Mouse (Mus musculus) cortical plate, adult 2 months (tissue): ENCODE results near the gene Vasn. TPM values are rescaled to one million over a fixed set of nuclear protein-coding genes. Genes with fewer than 3 reads are reported as not detected.

Experiments used
- H3K27ac ChIP-seq: fragments of 200-500 bp; 2 replicates; pipeline ENCODE4 v1.5.1; 2012; ENCODE audit warnings: low read length, control low read depth, inconsistent platforms; ENCODE audit not compliant: insufficient read depth
- H3K4me1 ChIP-seq: fragments of 200-500 bp; 2 replicates; pipeline ENCODE4 v1.6.1; 2011; ENCODE audit warnings: low read length; ENCODE audit not compliant: control insufficient read depth, insufficient read depth
- H3K4me3 ChIP-seq: fragments of 200-500 bp; 2 replicates; pipeline ENCODE4 v1.5.1; 2011; ENCODE audit warnings: mild to moderate bottlenecking, low read length, control low read depth; ENCODE audit not compliant: insufficient read depth
- CTCF ChIP-seq: fragments of 200-500 bp; IDR thresholded peaks from 2 replicates; pipeline ENCODE4 v1.5.1; 2011; ENCODE audit warnings: mild to moderate bottlenecking, control low read depth, low read length; ENCODE audit not compliant: insufficient read depth; ENCODE audit errors: extremely low read depth
- POLR2A ChIP-seq: fragments of 200-500 bp; IDR thresholded peaks from 2 replicates; pipeline ENCODE4 v1.6.1; 2011; ENCODE audit warnings: mild to moderate bottlenecking, low read length, control low read depth; ENCODE audit not compliant: insufficient read depth; ENCODE audit errors: extremely low read depth
- polyA plus RNA-seq: library from polyadenylated mRNA; depleted of rRNA; stranded (reverse); fragments of >200 nt; gene quantifications from 2 replicates; pipeline ENCODE4 v1.2.3, GENCODE M21; 2012

The Vasn gene
- polyA plus RNA-seq, 1 experiment, result 11.2 TPM

- H3K4me1 ChIP-seq, result peaks cover 3% of the 10 kb centered on the region; the same call in 1 of the 2 replicates
- H3K4me3 ChIP-seq, result no peak overlapping the region
- H3K27ac ChIP-seq, result no peak overlapping the region
- TF ChIP-seq CTCF (no peak), POLR2A (no peak)
Observed at GRCm38 (mm10) chr16:4598041-4598440, 41.7 kb upstream of the Vasn start.

- Histone ChIP-seq H3K27ac (no peak overlapping the region), H3K4me3 (no peak overlapping the region), H3K4me1 (peaks cover 2% of the 10 kb centered on the region; the same call in 1 of the 2 replicates)
- TF ChIP-seq POLR2A (no peak), CTCF (no peak)
Observed at GRCm38 (mm10) chr16:4598891-4599543, 40.7 kb upstream of the Vasn start.

- Histone ChIP-seq H3K4me3 (no peak overlapping the region), H3K4me1 (peaks cover 2% of the 10 kb centered on the region; the same call in 1 of the 2 replicates)
- TF ChIP-seq POLR2A (no peak), CTCF (no peak)
Observed at GRCm38 (mm10) chr16:4599616-4600015, 40.1 kb upstream of the Vasn start.

DNA sequence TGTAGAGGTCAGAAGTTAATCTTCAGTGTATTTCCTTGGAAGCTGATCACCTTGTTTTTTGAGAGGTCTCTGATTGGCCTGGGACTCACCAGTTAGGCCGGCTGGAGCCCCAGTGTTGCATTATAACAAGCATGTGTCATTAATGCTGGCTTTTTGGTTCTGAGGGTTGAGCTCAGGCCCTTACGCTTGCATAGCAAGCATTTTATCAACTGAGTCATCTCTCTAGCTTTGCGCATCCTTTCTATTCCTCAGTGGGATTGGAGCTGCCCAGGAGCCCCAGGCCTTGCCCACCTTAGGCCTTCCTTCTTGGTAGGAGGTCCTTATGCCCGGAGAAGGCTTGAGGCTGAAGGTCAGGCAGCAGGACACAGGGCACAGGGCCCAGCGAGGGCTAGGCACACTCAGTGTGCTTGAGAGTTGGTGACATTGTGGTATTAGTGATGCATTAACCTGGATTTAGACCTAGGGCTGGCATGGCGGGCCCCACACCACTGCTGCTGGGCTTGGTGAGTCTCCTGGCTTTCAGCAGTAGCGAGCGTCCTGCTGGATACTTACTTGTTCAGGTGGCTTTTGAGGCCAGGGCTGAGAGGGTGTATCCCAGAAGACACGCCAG is 38.9 kb upstream of the Vasn start:
- Histone ChIP-seq H3K4me1 (peaks cover 2% of the 10 kb centered on the region; the same call in 1 of the 2 replicates), H3K27ac (no peak overlapping the region), H3K4me3 (no peak overlapping the region)
- TF ChIP-seq POLR2A, result no peak
- no peak for TF ChIP-seq CTCF

More at GRCm38 (mm10) chr16:4599616-4600015, 40.1 kb upstream of the Vasn start:
- H3K27ac ChIP-seq, result no peak overlapping the region

GRCm38 (mm10) chr16:4602189-4602588 is 37.6 kb upstream of the Vasn start:
- peaks cover 3% of the 10 kb centered on the region; the same call in 1 of the 2 replicates for H3K4me1 ChIP-seq
- H3K27ac ChIP-seq, result no peak overlapping the region
- no peak overlapping the region for H3K4me3 ChIP-seq
- no peak for TF ChIP-seq POLR2A
- no peak for TF ChIP-seq CTCF

GRCm38 (mm10) chr16:4602766-4603452 is 36.8 kb upstream of the Vasn start:
- Histone ChIP-seq H3K27ac (no peak overlapping the region), H3K4me3 (no peak overlapping the region), H3K4me1 (peaks cover 3% of the 10 kb centered on the region; the same call in 1 of the 2 replicates)
- TF ChIP-seq POLR2A (no peak), CTCF (no peak)

DNA sequence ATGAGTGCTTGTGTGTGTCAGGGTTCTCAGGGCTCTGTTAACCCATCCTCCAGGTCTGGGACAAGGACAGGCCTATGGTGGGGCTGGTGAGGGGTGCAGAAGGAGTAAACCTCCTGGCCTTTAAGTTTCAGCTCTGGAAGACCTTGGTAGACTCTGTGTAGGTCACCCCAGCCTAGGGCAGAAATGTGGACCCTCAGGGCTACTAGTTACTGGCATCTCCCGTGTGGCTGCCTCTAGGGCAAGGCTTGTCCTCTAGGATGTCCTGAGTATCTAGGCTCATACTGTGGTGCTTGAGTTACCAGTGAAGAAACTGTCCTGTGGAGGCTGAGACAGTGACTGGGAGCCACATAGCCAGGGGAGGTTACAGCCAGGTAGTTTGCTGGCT is 36.3 kb upstream of the Vasn start:
- no peak for TF ChIP-seq CTCF
- no peak for TF ChIP-seq POLR2A
- Histone ChIP-seq H3K4me1 (peaks cover 3% of the 10 kb centered on the region; the same call in 1 of the 2 replicates), H3K27ac (no peak overlapping the region), H3K4me3 (no peak overlapping the region)

DNA sequence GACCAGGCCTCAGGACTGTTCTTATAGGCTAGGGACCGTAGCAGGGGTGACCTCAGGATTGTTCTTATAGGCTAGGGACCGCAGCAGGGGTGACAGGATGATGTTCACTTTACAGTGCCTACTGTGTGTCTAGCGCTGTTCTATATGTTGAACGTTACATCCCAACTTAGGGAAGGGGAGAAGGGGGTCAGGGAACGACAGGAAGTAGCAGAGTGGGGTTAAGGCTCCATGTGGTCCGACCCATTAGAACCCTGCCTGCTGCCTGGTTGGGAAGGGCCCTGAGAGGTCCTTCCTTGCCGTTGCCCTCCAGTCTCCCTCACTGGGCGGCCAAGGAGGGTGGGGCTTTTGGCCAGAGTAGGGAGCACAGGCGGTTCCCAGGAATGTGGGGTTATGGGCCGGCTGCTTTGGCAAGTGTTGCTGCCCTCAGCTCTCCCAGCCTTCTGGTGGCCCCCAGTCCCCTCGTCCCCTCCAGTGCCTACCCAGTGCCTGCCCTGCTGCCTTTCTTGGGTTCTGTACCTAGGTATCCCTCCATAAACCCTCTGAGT is 35.4 kb upstream of the Vasn start:
- Histone ChIP-seq H3K27ac (no peak overlapping the region), H3K4me3 (no peak overlapping the region), H3K4me1 (peaks cover 3% of the 10 kb centered on the region; the same call in 1 of the 2 replicates)
- no peak for TF ChIP-seq POLR2A
- no peak for TF ChIP-seq CTCF

- Histone ChIP-seq H3K27ac (no peak overlapping the region), H3K4me3 (no peak overlapping the region), H3K4me1 (peaks cover 3% of the 10 kb centered on the region; the same call in 1 of the 2 replicates)
- TF ChIP-seq CTCF (no peak), POLR2A (no peak)
Observed at GRCm38 (mm10) chr16:4605514-4606131, 34.1 kb upstream of the Vasn start.
